Mouse (Mus musculus) liver, embryonic 14.5 days (tissue): ENCODE measurements around the gene Dus1l.

Experiments
- CTCF ChIP-seq: IDR thresholded peaks from 2 replicates; pipeline ENCODE4 v1.5.1; 2016; ENCODE audit warnings: antibody characterized with exemption, low read depth, control low read depth
- EP300 ChIP-seq: IDR thresholded peaks from 2 replicates; pipeline ENCODE4 v1.6.1; 2016; ENCODE audit warnings: antibody characterized with exemption, low read depth

DNA sequence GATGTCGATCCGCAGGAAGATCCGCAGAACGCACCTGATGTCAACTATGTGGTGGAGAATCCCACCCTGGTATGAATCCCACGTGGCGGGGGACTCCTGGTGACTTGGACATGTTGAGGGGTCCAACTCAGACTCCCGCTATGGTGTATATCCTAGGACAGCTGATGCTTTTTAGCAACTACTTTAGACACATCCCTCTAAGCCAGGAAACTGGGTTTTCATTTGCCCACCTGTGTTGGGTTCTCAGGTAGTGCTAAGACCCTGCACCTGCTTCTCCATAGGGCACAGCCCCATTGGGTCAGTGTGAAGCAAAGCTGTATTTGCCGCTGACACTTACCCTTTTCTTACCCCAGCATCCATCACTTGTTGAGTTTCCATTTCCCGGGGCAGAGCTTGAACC lies 11.1 kb downstream of the Dus1l start:
- TF ChIP-seq EP300 (no peak), CTCF (no peak)
